Mouse (Mus musculus) layer of hippocampus, postnatal 10 days (tissue): Measurements from ENCODE around the gene Opn1mw. TPM values are rescaled to one million over a fixed set of nuclear protein-coding genes. Genes with fewer than 3 reads are reported as not detected.
A peak's percentile ranks its signal among the peaks of the same experiment; 100 is the strongest.
"Not testable (repeated sequence)": the region's sequence is repeated elsewhere in the genome, so short reads cannot be mapped to it uniquely, and the experiment has no call there.

Experiments
- DNase-seq, 2 experiments: peaks; one replicate each; pipeline ENCODE4 v3.0.0; 2021; ENCODE audit warnings: low spot score in 2 of 2
- long read RNA-seq: library from polyadenylated mRNA; stranded (forward); transcript quantifications from one replicate; pipeline ENCODE4 v2.0.0, GENCODE M21; 2023
- total RNA-seq, 2 experiments: library from RNA; stranded (reverse); gene quantifications; 2 replicates each; pipeline ENCODE4 v1.2.3; 2021

Gene Opn1mw
- total RNA-seq, result not detected
- long read RNA-seq, result 0 reads

DNA sequence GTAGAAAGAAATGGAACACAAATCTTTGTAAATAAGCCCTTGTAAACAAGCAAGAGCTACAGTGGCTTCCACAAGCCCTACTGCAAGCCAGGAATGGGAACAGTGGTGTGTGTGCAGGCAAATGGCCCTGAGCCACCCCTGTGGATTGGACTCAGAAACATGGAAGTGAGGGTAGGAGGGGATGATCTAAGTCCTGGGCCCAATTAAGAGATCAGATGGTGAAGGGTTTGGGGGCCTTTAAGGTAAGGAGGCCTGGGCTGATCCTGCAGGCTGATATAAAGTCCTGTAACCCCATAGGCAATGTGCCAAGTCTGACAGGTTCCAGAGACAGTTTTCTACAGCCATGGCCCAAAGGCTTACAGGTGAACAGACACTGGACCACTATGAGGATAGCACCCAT, at the start of gene Opn1mw:
Gene Opn1mw (plus strand): TSS at position 301 of the 400 bp plus-strand sequence.
- no peak for DNase-seq

DNA sequence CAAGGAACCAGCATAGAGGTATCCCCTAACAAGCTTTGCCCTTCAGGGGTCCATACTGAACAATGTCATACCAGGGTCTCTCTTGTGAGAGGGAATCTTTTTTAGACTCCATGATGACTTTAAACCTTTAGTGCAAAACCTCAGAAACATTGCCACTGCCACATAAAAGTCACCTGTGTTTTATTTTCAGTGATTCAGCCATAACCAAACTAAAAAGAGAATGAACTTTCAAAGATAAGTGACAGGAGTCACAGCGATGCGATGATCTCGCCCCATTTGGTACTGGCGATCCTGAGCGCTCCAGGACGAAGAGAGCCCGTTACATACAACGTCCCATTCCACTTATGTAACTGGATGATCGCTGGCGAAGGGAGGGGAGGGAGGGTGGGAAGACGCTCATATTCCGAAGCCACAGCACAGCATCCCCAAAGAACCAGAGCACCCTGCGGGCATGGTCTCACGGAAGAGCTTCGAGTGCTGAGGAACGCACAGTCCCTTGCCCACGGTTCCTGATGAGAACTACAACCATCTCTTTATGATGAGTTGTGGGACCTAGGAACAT, 42.9 kb upstream of the Opn1mw start:
- DNase-seq, result no peak

DNA sequence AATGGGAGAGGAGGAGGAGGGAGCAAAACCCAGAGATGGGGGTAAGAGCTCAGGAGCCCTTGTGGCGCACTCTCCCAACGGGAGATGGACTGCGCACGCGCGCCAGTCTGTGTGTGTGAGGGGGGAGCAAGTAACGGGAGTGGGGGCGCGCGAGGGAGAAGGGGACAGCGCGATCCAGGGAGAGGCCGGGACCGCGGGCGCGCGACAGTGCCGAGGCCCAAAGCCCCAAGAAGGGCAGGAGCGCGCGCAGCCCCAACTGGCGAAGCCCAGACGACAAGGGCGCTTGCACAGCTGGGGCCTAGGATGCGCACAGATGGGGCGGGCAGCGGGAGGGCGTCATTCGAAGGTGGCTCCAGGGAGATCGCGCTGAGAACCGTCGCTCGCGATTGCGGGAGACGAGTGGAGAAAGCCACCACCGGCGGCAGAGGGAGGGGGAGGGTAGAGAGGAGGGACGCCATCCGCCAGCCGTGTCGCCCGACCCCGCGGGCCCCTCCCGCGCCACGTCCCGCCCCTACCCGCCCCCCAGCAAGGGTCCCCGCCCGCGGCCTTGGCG, 42.2 kb upstream of the Opn1mw start:
- DNase-seq, result peak; percentile 74 to 82

DNA sequence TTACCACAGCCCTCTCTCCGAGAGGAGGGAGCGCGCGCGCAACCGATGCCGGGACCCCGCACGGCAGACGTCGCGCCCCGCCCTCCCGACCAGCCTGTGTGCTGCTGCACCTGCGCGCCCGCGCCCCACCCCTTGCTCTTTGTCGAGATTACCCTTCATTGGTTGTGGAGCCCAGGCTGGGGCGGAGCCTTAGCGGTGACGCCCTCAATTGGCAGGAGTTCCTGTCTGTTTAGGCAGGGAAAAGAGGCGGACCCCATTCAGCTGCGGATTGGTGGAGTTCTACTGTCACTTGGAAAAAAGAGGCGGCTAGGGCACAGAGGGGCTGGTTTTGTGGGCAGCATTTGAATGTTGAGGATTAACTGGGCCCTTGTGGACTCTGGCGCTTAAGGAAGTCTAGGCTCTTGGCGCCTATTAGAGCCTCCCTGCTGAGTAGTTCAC, 41.6 kb upstream of the Opn1mw start:
- peak; percentile 94 to 97 for DNase-seq

DNA sequence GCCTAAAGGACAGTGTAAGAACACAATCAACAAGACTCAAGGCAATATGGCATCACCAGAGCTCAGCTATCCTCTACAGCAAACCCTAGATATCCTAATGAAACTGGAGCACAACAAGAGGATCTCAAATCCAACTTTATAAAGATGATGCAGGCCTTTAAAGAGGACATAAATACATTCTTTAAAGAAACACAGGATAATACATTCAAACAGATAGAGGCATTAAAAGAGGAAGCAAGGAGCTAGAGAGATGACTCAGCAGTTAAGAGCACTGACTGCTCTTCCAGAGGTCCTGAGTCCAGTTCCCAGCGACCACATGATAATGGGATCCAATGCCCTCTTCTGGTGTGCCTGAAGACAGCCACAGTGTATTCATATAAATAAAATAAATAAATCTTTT, 32.1 kb upstream of the Opn1mw start:
- DNase-seq, result no peak

DNA sequence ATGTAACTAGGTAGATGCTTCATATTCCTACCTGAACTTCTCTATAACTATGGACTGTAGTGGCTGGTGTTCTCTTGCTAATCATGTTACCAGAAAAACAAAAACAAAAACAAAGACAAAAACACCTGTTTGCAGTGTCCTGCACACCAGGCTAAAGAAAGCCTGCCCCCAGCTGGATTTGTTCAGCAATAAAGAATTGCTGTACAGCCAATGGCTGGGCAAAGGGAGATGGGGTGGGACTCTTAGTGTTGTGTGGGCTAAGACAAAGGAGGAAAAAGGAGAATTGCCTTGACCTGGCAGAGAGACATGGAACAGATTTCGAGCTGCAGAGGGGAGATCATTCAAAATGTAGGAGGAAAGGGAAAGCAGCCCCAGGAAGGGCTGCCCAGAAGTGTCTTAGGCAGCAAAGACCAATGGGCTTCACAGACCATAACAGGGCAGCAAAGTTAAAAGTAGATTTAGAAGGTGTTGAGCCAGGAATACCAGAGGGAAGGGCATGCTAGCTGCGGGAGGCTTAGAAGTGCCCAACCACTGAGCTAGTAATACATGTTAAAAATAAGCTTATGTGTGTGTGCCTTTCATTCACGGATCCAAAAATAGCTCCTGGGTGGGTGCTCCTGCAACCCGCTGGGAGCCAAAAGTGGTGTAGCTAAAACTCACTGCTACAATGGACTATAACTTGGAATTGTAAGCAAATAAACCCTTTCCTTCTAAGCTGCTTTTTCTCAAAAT, 23.6 kb upstream of the Opn1mw start:
- no peak for DNase-seq

DNA sequence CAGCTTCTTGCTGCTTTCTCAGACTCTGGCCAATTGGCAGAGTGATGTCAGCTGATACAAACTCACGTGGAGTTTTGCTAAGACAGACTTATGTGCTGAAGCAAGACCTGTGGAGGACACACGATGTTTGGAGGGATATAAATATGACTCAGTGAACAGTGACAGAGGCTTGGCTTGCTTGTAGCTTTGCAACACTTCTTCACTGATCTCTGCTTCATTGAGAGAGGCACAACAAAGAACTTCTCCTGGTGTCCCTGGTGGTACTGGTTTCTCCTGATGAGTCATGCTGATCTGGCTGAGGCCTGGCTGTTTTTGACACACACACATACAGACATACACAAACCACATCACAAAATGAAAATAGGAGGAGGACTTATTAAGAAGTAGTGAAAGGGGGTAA, 21.3 kb upstream of the Opn1mw start:
- no peak for DNase-seq

DNA sequence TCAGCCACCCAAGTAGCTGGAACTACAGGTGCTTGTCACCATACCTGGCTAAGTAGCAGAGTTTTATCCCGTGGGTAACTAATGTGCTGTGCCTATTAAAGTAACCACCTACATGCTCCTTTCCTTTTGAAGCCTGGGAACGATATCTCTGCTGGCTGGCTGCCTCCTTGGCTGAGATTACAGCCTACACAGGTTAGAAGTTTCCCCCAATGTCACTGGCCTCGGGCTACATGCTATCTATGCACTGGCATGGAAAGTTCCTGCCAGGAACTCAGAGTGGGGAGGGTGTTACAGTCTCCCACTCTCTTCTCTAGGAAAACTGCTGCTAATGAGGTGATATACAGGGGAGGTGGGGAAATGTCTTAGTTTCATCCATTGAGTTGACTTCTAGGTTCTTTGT, 18.5 kb upstream of the Opn1mw start:
- no peak for DNase-seq

DNA sequence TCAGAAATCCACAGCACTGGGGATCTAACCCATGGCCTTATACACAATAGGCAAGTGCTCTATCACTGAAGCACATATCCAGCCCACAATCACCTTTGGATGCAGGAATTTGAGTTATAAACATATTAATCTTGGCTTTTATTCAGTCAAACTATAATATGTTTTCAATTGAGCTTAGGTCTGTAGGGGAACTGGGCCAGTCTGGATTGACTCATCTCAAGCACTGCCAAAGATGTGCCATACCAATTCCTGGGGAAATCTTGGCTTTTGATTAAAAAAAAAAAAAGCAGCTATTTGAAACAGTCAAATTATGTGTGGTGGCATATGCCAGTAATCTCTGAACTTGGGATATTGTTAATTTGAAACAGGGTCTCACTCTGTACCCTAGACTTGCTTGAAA, 13.2 kb upstream of the Opn1mw start:
- no peak for DNase-seq

DNA sequence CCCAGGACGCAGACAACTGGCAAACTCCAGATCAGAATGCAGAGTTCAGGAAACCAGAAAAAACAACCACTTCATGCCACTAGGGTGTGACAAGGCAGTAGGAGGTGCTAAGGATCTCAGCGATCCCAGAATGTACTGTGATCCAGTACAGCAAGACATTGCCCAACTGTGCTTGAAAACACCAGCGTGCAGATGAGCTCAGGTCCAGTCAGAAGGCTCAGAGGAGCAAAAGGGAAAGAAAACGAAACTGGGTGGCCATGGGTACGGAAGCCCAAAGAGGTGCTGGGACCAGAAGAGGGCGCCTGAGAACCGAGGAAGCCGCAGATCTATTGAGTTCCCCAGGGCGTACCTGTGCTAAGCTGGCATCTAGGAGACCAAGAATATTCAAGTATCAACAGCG, 11.8 kb upstream of the Opn1mw start:
- DNase-seq, result peak; percentile 43 to 60

DNA sequence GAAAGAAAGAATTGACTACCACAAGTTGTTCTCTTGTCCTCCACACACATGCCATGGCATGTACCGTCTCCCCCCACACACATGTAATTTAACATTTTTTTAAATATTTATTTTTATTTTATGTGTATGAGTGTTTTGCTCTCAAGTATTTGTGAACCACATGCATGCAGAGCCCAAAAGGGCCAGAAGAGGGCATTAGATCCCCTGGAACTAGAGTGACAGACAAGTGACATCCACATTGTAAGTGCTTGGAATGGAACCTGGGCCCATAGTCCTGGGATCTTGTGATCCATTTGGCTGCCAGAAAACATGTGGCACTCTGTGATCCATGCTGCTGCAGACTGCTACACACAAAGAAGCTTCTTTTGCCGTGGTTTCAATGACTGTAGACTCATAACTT, 2.3 kb upstream of the Opn1mw start:
- no peak for DNase-seq

DNA sequence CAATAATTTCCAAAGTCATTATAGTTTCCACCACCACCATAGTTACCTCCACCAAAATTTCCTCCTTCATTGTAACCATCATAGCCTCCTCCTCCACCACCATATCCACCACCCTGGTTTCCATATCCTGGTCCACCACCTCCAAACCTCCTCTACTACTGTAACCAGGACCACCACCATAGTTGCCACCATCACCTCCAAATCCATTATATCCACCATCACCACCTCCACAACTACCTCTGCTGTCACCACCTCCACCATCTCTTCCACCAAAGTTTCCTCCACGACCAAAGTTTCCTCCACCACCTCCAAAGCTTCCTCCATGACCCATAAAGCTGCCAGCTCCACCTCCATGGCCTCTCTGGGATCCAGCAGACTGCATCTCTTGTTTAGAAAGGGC, 8.0 kb downstream of the Opn1mw start, which contains the start of gene Mecp2:
Gene Mecp2 (minus strand): TSS at position 101 of the 400 bp plus-strand sequence.
- not testable (repeated sequence) for DNase-seq

DNA sequence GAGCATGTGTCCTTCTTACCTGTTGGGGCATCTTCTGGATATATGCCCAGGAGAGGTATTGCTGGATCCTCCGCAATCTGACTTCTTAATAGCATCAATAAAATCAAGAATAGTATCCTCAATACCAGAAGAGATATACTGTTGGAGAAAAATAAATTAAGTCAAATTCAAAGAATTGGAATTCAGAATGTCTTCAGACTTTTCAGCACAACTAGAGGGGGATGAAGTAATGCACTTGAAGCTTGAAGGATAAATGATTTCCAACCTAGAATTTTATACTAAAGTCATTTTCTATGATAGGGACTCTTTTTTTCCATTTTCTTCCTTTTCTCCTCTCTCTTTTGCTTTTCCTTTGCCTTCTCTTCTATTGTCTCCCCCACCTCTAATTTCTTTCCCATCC, 40.5 kb downstream of the Opn1mw start, which contains the start of gene Tex28:
Gene Tex28 (minus strand): TSS at position 101 of the 400 bp plus-strand sequence.
- no peak for DNase-seq

DNA sequence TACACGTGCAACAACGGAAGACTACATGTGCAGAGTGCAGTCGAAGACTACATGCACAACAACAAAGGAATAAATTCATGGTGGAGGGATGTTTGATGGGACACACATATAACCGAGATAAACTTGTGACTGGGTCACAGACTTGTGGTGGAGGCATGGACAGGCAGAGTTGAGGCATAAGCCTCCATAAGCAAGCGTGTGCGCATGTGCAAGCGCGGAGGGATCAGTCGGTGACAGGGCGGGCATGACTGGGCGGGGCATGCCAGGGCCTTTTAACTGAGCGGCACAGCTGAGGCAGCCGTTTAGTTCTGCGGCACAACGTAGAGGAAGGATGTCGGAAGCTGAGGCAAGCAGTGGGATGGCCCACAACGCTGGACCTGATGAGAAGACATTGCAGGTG, 49.7 kb downstream of the Opn1mw start, which contains the start of gene Tktl1:
Gene Tktl1 (plus strand): TSS at position 301 of the 400 bp plus-strand sequence.
- DNase-seq, result no peak

Other genes starting within 250 kb of the Opn1mw start
- gene Avpr2, start 235.4 kb upstream of the Opn1mw start, total RNA-seq, result not detected
- 100 to 1,000 TPM; 333 to 351 TPM for gene L1cam, start 231.4 kb upstream of the Opn1mw start, total RNA-seq
- gene Arhgap4, start 205.6 kb upstream of the Opn1mw start, total RNA-seq, result 1 to 10 TPM; 4.6 to 5.1 TPM
- 10 to 100 TPM; 69.8 to 72.9 TPM for gene Naa10, start 205.5 kb upstream of the Opn1mw start, total RNA-seq
- 1 to 10 TPM; 3.9 to 7.1 TPM for gene Renbp, start 196.6 kb upstream of the Opn1mw start, total RNA-seq
- gene Hcfc1, start 161.1 kb upstream of the Opn1mw start, total RNA-seq, result 10 to 100 TPM; 72.9 to 77.8 TPM
- gene Irak1, start 103.5 kb upstream of the Opn1mw start, total RNA-seq, result 10 to 100 TPM; 52.5 to 52.9 TPM
- gene Mecp2, start 7.9 kb downstream of the Opn1mw start, total RNA-seq, result 10 to 100 TPM; 74.3 to 75.1 TPM
- not detected for gene Tex28, start 40.4 kb downstream of the Opn1mw start, total RNA-seq
- not detected for gene Tktl1, start 49.8 kb downstream of the Opn1mw start, total RNA-seq
- gene Flna, start 122.4 kb downstream of the Opn1mw start, total RNA-seq, result 100 to 1,000 TPM; 210 to 252 TPM
- 10 to 100 TPM; 36.0 to 44.7 TPM for gene Emd, start 127.2 kb downstream of the Opn1mw start, total RNA-seq
- 100 to 1,000 TPM; 203 to 222 TPM for gene Rpl10, start 143.3 kb downstream of the Opn1mw start, total RNA-seq
- gene Taz, start 154.4 kb downstream of the Opn1mw start, total RNA-seq, result 10 to 100 TPM; 54.6 to 54.7 TPM
- gene Dnase1l1, start 154.9 kb downstream of the Opn1mw start, total RNA-seq, result 1 to 10 TPM; 2.8 to 3.5 TPM
- 100 to 1,000 TPM; 276 to 278 TPM for gene Atp6ap1, start 169.6 kb downstream of the Opn1mw start, total RNA-seq
- gene Gdi1, start 177.5 kb downstream of the Opn1mw start, total RNA-seq, result 100 to 1,000 TPM; 633 to 694 TPM
- 10 to 100 TPM; 42.3 to 47.6 TPM for gene Fam50a, start 185.6 kb downstream of the Opn1mw start, total RNA-seq
- gene Plxna3, start 201.6 kb downstream of the Opn1mw start, total RNA-seq, result 10 to 100 TPM; 79.2 to 80.1 TPM
- 10 to 100 TPM; 32.2 to 37.2 TPM for gene Lage3, start 226.2 kb downstream of the Opn1mw start, total RNA-seq
- gene Ubl4a, start 245.8 kb downstream of the Opn1mw start, total RNA-seq, result 10 to 100 TPM; 51.9 to 54.7 TPM
- gene Slc10a3, start 245.9 kb downstream of the Opn1mw start, total RNA-seq, result 1 to 10 TPM; 2.3 to 2.5 TPM